Mouse (Mus musculus) liver, adult 2 months (tissue): ENCODE results near the gene Erich4.

Experiments
- CTCF ChIP-seq: fragments of 200-500 bp; IDR thresholded peaks from 2 replicates; pipeline ENCODE4 v1.5.1; 2011; ENCODE audit warnings: low read depth, low read length, control low read depth
- POLR2A ChIP-seq: fragments of 200-500 bp; IDR thresholded peaks from 2 replicates; pipeline ENCODE4 v1.6.1; 2011; ENCODE audit warnings: low read length, control low read depth; ENCODE audit not compliant: insufficient read depth; ENCODE audit errors: extremely low read depth

DNA sequence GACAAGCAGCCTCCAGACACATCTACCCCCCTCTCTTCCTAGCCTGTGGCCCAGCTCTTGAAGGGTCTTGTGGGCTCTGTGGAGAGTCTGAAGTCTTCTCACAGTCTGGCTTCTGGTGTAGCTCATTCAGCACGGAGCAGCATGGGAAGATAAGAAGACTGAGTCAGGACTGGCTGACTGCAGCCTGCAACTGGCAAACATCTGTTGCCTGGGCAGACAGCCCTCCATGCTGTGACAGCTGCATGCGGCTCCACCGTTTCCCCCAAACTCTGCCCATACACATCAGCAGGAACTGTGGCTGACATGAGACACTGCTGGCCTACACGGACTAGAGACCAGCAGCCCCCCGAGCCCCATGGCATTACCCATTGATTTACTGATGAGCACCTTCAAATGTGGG is 9.2 kb upstream of the Erich4 start:
- TF ChIP-seq CTCF: no peak
- TF ChIP-seq POLR2A: no peak
